Mouse (Mus musculus): ENCODE measurements at regions not wholly inside any gene's neighbourhood (a gene's known extent, or its start where the extent isn't known, plus 50 kb on each side); places are given as distances from the start of the nearest gene placed in this dataset.

DNA sequence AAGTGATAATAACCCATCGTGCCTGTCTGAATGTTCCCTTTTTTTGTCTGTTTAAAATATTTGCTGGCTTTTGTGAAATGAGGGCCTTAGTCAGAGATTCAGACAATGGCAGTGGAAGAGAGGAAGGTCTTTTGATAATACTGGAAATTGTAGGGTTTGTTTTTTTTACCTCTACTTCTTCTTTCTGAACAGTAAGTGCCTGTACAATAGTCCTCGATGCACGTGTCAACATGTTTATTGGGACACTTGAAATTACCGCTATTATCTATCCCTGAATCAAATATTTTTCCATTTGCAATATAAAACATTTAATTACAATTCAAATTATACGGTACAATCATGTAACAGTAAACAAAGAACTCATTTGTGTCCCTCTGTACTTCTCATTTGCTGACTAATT, 733.5 kb downstream of the Fam19a2 start:
- no peak for DNase-seq

DNA sequence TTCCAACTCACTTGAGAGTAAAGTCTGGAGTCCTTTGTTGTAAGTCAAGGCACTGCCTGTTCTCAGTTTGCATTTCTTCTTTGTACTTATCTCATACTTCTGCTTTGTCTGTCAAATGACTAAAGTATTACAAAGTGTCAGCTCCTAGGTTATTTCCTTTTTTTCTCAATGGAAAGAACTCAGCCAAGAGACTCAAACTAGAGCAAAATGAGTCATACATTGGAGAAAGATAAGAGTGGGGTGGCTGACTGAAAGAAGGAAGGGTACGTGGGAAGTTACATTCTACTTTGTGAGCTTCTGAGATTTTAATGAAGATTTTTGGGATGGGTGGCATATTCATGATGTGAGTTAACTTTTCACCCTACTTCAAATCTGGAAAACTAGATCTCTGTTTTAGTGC, 735.2 kb downstream of the Fam19a2 start:
- no peak for DNase-seq

DNA sequence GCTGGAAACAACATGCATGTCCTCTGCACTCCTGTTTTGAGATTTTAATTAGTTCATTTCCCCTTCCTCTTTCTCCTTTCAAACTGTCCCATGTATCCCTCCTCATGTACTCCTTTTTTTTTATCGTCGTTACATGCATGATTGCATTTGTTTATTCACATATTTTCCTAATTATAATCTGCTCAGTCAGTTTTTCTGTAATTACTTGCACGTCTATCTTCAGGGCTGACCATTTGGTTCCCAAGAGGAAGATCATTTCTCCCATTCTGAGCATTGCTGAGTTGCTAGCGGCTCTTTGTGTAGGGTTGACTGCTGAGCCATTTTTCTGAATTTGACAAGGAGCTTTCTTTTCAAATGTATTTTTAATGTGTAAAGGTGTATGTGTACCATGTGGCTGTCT, 781.2 kb downstream of the Fam19a2 start:
- DNase-seq: no peak

DNA sequence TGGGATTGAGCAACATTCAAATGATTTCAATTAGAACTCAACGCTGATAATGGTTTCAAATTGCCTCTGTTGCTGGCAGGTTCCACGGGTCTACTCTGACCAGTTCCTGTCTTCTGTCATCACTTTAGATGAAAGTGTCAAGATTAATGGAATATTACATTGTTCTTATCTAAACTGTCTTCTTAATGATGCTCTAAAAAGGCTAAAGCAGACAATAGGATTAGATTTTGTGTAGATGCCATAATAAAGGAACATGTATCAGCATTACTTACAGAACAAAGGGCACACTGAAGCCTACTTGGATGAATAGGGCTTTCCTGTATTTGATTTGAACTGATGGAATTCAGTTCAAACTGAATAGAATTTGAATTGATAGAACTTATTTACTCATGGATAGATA, 782.0 kb downstream of the Fam19a2 start:
- no peak for DNase-seq

DNA sequence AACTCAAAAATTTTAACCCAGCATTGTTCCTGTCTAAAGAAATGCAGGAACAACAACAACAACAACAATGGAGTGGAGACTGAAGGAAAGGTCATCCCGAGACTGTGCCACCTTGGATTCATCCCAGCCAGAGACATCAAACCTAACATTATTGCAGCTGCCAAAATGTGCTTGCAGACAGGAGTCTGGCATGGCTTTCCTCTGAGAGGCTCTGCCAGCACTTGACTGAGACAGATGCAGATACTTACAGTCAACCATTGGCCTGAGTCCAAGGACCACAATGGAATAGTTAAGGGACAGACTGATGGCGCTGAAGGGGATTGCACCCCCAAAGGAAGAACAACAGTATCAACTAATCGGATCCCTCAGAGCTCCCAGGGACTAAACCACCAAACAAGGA, 819.0 kb downstream of the Fam19a2 start:
- DNase-seq: no peak

DNA sequence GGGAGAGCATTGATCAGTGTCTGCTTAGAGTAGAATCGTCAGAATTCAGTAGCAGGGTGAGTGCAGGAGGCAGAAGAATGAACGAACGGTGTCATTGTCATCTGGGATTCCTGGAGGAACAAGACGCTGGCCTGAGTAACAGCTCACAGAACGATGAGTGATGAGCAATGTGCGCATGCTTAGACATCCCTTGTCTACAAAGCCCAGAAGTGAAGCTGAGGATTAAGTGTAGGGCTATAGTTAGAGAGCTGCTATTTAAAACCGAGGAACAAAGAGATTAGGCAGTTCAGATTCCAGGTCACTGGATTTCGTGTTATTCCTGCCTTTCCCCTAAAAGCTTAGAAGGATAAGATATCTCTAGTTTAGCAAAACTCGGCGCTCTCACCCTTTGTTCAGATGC, 826.8 kb downstream of the Fam19a2 start:
- DNase-seq: no peak

DNA sequence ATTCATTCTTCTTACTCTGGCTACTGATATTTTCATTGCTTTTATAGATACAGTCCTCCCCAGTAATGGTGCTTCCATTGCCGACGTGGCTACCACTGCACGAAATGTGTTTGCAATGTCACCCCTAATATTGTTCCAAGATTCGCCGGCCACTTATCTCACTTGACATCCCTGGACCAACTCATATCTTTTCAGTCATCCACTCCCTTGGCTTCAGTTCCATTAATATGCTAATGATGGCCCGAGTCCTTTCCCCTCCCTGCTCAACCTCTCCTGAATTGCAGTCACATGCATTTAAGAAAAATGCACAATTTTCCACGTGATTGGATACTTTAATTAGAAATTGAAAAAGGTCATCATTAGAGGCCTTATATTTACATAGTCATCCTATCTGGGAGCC, 827.6 kb downstream of the Fam19a2 start:
- DNase-seq: no peak

DNA sequence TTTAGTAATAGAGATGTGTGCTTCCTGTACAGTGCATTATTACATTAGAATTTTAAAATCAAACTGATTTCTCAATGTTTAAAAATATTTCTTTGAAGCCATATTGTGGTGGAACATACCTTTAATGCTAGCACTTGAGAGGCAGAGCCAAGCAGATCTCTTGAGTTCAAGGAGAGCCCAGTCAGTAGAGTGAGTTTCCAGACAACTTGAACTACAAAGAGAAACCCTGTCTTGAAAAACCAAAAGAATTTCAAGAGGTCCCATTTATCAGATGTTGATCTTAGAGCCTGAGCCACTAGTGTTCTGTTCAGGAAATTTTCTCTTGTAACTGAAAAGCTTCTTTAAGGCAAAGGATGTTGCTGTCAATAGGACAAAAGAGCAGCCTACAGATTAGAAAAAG, 855.8 kb downstream of the Fam19a2 start:
- DNase-seq: no peak

DNA sequence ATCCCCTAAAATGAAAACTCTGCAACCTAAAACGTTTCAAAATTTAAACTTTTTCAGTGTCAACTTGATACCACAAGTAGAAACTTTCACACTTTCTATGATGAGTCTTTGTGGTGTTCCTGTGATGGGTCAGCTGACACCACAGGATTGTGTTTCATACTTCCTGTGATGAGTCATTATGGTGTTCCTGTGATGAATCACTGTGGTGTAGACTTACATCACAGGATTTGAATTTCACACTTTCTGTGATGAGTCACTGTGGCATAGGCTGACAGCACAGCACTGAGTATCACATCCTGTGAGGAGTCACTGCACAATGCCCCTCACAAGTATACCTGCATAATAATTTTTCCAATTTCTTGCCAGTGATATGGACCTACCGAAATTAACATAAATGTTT, 874.7 kb downstream of the Fam19a2 start:
- no peak for DNase-seq

DNA sequence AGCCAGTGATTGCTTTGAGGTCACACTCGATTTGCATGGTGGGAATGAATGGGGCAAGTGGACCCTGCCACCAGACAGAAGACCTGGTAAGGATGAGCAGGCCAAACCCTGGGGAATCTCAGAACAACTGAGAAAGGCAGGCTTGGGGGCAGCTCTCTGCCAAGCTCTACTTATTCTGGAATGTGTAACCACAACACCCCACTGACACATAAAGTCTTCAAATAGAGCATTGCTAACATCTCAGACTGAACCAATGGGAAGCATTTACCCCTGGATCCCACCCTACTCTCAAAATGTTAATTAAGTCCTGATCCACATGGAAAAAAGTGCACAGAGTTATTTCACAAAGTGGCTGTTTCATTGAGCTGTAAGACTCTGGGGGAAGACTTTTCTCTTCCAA, 878.5 kb downstream of the Fam19a2 start:
- DNase-seq: no peak

DNA sequence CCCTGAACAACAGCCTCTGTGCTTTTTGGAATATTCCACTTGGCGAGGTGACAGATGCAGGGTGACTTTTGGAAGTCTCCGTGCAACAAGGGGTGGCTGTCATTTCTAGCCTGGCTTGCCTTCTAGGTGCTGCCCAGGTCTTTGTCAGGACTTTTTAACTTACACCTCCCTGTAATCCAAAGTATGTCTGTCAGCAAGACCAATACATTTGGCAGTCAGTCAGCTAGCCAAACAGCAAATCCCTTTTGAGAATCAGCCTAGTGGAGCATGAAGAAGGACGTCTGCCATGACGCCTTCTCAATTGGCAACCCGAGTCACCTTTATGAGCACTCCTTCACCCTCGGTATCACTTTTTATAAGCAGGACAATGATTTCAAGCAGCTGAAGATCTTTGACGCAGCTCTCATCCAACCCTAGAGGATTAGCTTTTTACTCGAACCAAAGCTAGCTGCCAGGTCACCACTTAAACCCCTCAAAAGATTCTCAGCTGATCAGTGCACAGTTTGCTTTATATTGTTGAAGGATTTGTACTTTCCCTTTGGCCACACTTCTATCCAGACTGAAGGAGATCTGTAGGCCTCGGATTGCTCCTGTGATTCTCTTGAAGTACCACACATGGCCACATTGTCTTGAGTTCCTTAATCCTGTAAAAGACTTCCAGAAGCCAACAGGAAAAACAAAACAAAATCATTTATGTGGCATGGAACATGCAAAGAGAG, 883.1 kb downstream of the Fam19a2 start:
- no peak for DNase-seq

DNA sequence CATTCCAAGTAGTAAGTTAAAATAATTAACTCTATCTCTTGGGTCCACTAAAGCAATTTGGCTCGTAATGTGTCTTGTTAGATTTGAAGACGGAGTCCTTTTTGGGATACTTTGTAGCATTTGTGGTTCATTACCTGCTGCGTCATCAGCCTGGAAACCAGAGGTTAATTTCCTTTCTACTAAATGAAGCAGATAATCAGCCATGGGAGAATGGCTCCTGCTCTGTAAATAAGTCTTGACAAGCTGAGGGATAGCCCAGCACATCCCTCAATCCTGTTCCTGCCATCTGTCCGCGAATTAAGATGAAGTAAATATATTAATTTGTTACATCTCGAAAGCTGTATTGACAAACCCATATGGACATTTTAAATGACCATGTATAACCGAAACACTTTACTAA, 899.6 kb downstream of the Fam19a2 start:
- DNase-seq: no peak

DNA sequence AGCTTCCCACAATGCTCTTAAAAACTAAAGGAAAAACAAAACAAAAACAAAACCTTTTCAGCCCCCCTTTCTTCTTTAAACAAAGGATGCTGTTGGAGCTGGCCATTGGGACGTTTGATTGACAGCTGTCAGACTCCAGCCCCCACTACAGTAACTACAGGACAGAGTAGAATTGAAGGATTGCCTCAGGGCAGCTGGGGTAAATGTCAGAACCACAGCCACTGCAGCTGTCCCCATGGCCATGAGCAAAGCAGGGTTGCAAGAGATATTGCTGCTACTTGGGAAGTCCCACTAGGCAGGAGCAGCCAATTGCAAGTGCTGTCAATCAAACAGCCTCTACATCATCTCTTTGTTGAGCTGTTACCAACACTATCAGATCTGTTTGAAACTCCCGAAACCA, 911.8 kb downstream of the Fam19a2 start:
- no peak for DNase-seq

DNA sequence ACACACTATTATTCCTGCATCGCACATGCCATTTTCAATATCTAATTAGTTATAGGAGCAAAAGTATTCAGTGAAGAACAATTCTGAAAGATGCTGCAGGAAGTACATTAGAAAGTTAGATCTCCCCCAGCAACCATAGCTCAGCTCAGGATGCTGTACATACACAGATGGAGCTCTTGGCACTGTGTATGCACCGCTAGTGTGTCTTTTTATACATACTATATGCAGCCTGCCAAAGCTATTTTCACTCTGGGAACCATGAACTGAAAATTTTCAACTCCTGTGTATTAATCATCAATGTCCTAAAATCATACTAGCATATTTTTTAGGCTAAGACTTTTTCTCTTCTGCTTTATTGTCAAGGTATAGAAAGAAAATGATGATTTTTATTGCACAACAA, 944.5 kb downstream of the Fam19a2 start:
- DNase-seq: no peak

DNA sequence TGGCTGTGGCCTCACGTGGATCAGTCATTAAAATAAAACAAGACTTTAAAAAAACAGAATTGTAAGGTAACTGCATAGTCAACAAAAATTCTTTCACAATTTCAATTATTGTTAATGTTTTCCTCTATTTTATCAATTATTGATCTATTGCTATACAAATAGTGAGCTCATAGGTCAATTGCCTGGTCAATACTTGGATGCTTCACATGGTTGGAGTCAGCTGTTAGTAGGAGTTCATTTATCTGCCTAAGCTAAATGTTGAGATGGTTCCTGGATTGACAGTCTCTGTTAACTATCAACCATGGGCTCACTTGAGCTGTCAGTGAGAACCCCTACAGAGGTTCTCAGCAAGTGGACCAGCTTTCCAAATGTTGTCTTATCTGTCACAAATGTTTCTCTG, 955.7 kb downstream of the Fam19a2 start:
- no peak for DNase-seq

DNA sequence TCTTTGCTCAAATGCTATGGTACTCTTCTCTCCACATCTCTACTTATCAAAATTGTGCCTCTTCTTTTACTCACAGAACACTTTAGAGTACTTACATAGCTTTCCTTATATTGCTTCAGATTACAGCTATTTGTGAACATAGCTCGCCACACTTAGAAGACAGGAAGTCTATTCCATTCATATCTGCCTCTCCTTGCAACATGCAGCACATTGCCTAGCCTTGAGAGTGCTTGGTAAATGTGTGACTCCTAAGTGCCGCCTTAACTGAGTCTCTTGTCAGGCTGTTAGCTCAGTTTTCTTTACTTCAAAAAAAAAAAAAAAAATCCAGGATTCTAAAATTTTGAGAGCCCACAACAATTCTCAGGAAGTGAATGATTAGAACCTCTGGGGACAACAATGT, 958.3 kb downstream of the Fam19a2 start:
- no peak for DNase-seq

DNA sequence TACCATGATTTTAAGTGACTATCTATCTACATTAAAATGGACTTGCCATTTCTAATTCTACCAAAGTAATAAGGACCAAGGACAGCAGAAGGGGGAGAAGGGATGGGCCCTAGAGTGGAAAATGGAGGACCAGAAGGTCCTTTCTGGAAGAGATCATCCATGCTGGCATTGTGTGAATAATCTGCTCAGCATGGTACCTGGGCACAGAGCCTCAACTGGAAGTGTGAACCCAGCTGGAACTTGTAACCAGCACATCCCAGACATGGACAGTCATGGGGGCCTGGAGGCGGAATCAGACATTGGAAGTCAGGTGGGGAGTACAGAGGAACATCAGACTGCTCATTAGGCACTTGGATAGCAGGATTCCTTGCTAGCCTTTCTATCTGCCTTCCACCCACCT, 963.3 kb downstream of the Fam19a2 start:
- DNase-seq: no peak

DNA sequence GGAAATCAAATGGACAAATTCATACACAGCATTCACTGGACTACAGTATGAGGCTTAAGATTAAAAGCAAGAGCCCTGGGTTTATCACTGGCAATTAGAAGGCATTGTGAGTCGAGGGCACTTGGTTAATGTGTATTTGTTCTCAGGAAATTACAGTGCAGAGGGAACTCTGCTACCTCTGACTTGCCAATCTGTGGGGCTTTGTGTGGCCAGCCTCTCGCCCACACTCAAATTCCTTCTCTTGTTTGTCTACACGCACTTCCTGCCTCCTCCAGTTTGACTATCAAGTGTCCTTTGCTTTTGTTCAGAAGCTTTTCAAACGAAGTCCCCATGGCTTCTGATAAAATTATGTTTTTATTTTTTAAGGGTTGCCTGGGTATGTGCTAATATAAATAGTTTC, 985.6 kb downstream of the Fam19a2 start:
- DNase-seq: no peak

DNA sequence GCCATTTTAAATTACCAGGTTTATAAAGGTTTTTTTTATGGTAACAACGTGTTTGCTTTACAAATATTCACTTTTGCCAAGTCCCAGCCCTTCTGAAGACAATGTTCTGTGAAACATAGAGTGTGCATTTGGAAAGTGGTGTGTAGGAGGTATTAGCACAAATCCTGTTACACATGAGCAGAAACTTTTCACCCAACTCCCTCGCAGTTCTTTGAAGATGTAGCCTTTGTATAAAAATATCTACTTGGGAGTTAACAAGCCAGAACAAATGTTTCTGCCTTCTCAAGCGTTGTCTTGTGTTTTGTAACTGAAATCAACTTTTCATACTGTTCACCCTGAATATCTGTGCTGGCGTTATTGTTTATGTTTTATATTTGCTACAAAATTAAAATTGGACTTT, 986.2 kb downstream of the Fam19a2 start:
- DNase-seq: no peak

DNA sequence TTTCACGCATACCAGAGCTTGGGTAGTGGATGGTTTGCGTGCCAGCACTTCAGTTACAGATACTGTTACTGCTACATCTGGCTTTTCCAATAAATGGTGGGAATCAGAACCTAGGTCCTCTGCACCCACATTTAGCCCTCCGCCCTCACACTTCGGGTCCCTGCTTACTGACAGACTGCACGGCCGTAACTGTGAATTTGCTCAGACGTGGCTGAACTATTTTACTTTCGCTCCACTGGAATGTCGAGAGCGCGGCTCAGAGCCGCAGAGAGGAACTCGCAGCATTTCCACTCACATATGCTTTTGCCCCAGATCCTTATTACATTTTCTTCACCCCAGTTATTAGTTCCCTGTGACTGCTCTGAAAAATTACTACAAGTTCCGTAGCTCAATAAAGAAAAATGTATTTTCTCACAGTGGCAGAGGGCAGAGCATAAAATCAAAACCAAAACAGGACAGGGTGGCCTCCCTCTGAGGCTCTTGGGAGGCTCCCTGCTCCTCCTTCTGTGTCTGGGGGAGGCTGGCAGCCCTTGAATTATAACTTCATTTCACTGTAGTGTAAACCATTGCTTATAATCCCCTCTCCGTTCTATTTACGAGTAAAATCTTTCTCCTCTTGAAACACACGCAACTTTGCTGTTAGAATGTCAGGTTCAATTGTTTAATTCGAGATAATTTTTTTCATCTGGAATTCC, 1024.7 kb downstream of the Fam19a2 start:
- no peak for DNase-seq

DNA sequence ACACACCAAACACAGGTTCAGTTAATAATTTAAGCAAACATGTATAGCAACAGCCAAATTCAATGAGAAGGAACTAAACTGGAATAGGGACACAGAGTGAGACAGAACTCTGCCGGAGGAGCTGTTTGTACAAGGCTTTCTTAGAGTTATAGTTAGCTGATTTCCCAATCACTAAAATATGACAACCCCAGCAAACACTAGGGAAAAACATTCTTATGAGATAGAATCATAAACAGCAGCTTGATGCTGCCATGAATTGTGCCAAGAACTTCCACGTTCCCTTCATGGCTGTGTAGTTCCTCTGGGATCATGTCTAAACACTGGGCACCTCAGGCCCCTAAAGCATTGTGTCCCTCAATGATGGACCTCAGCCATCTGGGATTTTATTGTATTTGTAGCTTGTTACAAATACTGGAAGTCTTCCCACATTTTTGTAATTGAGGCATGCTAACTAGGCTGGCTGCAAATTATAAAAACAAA, 1033.4 kb downstream of the Fam19a2 start:
- DNase-seq: no peak

DNA sequence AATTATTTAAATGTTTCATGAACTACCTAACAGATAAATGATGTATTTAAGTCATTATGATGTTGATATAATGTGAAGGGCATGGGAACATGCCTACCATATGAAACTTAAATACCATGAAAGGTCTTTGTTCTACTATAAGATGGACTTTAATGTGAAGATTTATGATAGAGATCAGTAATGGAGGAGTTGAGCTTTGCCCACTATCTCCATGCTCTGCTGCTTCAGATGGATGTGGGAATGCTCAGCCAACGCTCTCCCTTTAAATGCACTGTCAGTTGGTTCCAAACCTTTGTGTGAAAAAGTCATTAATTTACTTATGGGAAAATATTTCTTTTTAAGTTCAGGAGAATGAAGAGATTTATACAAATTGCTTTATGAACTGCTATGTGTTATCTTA, 1040.9 kb downstream of the Fam19a2 start:
- DNase-seq: no peak

DNA sequence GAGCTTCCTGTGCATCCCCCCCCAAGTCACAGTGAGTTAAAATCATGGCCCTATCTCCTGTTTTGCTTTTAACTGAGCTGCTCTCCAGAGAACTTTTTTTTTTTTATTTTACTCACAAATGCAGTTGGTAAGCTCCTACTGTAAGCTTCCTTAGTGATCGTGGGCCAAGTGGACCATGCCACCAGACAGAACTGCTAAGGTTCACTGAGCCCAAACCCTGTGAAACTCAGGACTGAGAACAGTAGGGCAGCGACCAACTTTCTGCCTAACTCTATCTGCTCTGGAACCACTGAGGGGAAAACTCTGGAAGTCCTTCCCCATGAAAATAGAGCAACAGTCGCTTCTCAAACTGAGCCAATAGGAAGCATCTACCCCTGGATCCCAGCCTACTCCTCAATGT, 1041.8 kb downstream of the Fam19a2 start:
- no peak for DNase-seq

DNA sequence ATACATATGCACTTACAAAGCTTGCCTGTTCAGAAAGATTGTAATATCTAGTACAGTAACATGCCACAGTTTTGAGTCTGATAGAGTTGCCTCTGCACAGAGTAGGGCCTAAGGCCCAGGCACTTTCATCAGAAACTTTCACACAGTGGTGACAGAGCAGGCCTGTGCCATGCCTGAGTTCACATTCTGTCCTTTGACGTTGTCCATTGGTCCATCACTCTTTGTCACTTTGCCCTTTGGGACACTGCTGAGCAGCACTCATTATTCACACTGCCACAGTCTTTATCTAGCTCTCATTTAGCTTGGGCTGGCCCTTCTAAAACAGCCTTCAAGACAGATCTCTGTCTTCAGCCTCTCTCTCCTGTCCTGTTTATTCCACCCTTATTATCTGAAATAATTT, 1055.0 kb downstream of the Fam19a2 start:
- no peak for DNase-seq

All from cerebellum, adult 18-20 months (tissue).